Mouse (Mus musculus) megakaryocyte, embryonic 14.5 days (primary cell): Measurements from ENCODE around the gene Pdia6.

Experiments used
- FLI1 ChIP-seq: IDR thresholded peaks from 2 replicates; pipeline ENCODE4 v1.6.1; 2012; ENCODE audit warnings: low read length, inconsistent platforms, mixed read lengths
- GATA1 ChIP-seq: IDR thresholded peaks from 3 replicates; pipeline ENCODE4 v1.6.1; 2012; ENCODE audit warnings: mixed read lengths, low read length, inconsistent platforms, borderline replicate concordance

DNA sequence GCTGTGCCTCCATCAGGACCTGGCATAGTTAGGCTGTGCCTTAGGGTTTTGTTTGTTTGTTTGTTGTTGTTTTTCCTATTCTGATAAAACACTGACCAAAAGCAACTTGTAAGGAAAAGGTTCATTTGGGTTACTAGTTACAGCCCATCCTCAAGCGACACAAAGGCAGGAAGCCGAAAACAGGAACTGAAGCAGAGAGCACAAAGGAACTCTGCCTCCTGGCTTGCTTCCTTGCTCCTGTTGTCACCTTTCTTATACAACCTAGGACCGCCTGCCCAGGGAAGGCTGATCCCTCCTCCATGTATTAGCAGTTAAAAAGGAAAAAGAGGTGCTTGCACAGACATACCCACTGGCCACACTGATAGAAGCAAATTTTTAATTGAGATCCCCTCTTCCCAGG lies 2.5 kb upstream of the Pdia6 start:
- no peak for TF ChIP-seq GATA1
- no peak for TF ChIP-seq FLI1
